Mouse (Mus musculus) heart, postnatal 4 days (tissue): ENCODE results near the gene B3gnt2. TPM values are rescaled to one million over a fixed set of nuclear protein-coding genes. Genes with fewer than 3 reads are reported as not detected.
A peak's percentile ranks its signal among the peaks of the same experiment; 100 is the strongest.

Source experiments
- DNase-seq: peaks from one replicate; pipeline ENCODE4 v3.0.0; 2021
- total RNA-seq, 2 experiments: library from RNA; stranded (reverse); gene quantifications; 2 replicates each; pipeline ENCODE4 v1.2.3; 2021

Gene B3gnt2
- total RNA-seq = 1 to 10 TPM; 7.4 to 8.1 TPM

DNA sequence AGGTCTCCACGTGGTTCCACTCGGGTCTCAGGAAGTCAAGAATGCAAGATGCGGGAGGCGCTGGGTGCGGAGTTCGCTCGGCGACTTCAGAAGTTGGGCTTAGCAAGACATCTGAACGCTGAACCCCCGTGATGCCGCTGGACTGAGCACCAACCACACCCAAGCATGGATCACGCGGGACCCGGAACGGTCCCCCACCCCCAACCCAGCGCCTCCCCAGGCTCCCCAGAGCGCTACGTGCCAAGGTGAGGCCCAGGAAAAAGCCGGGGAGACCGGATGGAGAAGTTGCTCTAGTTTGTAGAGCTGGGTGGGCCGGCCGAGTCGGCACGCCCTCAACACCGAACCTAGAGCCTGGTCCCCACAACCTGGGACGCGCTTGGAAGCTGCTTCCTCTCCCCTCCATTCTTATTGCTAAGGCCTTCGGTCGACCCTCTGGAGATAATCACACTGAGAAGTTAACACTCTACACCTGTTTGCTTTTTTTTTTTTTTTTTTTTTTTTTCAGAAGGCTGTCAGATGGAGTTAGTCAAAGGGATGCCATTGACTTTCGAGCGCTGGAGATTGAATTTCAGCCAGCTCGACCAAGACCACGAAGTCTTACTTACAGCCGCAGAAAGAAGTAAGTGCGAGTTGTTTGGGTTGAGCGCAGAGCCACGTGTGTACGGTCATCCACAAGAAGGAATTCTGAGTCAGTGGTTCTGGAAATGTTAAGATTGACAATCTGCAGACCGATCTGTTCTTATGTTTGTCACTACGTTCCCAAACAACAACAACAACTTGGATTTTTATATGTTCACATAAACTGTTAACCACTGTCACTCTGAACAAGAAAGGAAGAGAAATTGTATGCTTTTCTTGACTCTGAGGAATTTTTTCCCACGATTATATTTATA, at the start of gene B3gnt2:
Gene B3gnt2 (minus strand): TSS at position 627 of the 893 bp plus-strand sequence.
- DNase-seq = peak; percentile 45

DNA sequence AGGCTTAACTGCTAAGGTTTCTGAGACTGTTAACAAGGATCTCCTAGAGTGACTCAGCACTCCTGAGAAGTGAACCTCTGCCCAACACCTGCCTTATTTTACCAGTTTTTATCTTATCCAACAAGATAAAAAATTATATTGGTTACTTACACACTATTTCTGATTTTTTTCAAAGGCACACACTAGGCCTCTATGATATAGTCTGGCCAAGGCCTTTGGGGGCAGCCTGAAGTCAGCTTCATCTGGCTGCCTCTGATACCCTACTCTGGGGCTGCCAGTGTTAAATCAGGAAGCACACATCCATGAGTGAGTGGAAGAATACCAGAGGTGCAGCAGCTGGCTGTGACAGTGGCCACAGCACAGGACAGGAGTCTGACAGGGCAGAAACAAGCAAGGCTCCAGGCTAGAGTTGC, 45.7 kb upstream of the B3gnt2 start:
- no peak for DNase-seq

DNA sequence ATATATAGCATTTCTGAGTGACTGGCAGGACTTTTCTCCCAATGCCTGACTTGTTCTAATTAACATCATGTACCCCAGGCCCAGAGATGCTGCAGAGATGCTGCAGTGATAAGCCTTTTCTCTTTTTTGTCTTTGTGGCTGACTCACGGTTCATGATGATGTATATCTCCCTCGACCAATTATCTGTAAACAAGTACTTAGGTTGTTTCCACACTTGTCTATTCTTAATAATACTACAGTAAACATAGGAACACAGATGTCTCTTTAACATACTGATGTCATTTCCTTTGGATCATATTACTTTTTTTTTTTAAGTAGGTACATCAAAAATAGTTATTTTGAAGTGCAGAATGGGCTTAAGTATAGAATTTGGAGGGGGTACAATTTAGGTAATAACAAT, 42.2 kb upstream of the B3gnt2 start:
- no peak for DNase-seq

GRCm38 (mm10) chr11:22900041-22900440, 39.3 kb upstream of the B3gnt2 start:
- DNase-seq = no peak

DNA sequence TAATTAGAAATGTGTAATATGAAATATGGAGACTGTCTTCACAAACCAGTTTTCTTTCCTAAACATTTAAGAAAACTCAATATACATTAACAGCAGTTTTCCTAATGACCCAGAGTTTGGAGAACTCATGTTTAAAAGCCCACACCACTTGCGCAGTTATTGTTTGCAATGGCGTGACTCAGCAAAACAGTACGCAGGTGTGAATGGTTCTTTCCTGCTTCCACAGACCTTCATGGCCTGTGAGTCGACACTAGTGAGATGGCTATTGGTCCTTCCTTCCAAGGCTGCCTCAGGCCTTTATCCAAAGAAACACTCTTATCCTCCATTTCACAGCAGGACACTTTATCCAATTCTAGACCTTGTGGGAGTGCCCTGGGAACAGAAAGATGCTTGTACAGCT, 36.9 kb upstream of the B3gnt2 start:
- no peak for DNase-seq

DNA sequence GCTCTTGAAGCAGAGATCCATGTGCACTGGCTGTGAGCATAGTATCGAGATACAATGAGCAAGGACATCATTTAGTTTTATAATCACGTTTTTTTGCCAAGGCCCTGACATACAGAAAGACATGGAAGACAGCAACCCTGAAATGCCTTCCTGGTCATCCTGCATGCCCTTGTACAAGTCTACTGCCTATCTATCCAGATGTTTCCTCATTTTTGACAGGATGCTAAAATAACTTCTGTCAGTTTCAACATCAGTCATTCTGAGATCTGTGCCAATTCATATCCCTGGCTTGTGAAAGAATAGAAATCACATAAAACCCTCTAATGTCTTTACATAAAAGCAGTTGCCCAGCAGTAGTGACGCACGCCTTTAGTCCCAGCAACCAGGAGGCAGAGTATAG, 36.4 kb upstream of the B3gnt2 start:
- no peak for DNase-seq

GRCm38 (mm10) chr11:22893075-22893474, 32.3 kb upstream of the B3gnt2 start:
- DNase-seq = no peak

DNA sequence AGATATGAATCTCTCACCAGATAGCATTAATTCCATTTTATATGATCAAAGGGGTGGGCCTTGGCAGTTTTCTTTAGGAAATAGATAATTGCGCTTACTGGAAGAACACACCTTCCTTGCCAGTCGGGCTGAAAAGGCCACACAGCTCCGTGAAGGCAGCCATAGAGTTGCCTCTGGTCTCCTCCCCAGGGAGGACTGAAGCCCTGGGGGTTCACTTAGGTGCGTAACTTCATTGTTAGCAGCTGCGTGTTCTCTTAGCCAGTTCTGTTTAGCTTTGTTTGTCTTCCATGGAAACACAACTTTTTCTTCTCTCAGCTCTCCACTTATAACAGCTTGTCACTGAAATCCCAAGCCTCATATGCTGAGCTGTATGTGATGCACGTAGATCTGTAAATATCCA, 31.7 kb upstream of the B3gnt2 start:
- DNase-seq = no peak

- DNase-seq = no peak
These were observed 31.1 kb upstream of the B3gnt2 start for GRCm38 (mm10) chr11:22891876-22892275.

GRCm38 (mm10) chr11:22891242-22891641, 30.5 kb upstream of the B3gnt2 start:
- no peak for DNase-seq

DNA sequence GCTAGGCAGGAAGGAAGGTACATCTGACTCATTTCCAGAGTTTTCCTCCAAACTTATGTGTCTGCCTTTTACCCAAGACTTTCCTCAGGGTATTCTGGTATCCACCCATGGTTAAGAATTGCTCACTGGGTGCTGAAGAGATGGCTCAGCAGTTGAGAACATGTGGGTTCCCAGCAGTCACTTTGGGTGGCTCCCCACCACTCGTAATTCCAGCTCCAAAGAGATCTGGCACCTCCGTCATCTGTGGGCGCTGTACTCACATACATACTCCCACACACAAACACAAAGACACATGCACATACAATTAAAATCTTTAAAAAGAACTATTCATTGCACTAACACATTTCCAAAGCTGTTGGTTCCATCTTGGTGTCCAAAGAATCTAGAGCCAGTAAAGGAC, 28.5 kb upstream of the B3gnt2 start:
- DNase-seq = no peak

DNA sequence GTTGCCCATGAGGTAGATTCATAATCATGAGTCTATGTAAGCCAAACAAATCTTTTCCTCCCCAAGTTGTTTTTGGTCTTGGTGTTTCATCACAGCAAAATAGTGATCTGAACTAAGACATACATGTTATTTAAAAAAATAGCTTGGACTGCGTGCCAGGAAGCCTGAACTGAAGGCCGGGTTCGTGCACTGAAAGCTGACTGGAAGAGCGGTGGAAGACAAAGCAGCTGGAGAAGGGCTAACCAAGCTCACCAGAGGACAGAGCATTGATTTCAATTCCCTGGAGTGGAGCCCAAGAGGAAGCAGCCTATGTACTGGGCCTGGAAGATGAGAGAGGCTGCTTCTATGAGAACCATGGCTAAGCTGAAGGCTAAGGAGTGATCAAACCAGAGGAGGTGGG, 26.2 kb upstream of the B3gnt2 start:
- no peak for DNase-seq

DNA sequence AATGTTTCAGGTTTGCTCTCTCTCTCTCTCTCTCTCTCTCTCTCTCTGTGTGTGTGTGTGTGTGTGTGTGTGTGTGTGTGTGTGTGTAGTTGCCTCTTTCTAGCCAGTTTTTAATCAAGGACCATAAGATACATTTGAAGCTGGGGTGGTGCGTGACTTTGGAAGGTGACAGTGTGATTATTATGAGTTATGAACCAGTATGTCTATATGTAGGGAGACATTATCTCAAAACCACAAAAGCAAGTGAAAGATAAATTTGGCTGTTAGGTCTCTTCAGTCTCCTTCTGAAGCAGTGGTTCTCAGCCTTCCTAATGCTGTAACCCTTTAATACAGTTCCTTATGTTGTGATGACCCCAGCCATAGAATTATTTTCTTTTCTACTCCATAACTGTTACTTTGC, 24.6 kb upstream of the B3gnt2 start:
- no peak for DNase-seq

- DNase-seq = no peak
These were observed 22.9 kb upstream of the B3gnt2 start for GRCm38 (mm10) chr11:22883676-22884075.

GRCm38 (mm10) chr11:22882926-22883325, 22.2 kb upstream of the B3gnt2 start:
- DNase-seq = no peak

GRCm38 (mm10) chr11:22880383-22881172, 19.8 kb upstream of the B3gnt2 start:
- DNase-seq = no peak

- DNase-seq = no peak
These were observed 18.9 kb upstream of the B3gnt2 start for GRCm38 (mm10) chr11:22879645-22880044.

- DNase-seq = no peak
These were observed 16.0 kb upstream of the B3gnt2 start for GRCm38 (mm10) chr11:22876680-22877330.

DNA sequence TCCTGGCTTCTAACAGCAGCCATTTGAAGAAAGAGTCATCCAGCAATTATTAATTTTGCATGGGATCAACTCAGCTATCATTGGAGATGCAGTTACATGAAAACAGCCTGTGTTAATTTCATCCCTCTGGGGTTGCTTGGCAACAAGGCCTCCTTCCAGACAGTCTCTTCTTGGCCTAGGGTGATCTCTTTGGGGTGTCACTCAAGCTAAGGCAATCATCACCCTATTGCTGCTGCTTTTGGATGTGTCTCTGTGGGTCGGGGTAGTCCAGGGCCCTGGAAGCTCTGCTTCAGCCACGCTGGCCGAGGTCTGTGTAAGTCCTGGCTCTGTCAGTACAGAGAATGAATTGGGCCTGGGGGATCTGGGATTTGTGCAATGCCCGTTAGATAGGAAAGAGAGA, 14.5 kb upstream of the B3gnt2 start:
- no peak for DNase-seq

- DNase-seq = no peak
These were observed 14.0 kb upstream of the B3gnt2 start for GRCm38 (mm10) chr11:22874747-22875146.

GRCm38 (mm10) chr11:22873383-22873782, 12.6 kb upstream of the B3gnt2 start:
- DNase-seq = peak; percentile 19

- no peak for DNase-seq
These were observed 11.5 kb upstream of the B3gnt2 start for GRCm38 (mm10) chr11:22872307-22872680.

- no peak for DNase-seq
These were observed 11.0 kb upstream of the B3gnt2 start for GRCm38 (mm10) chr11:22871628-22872306.
